Mouse (Mus musculus) retina, postnatal 7 days (tissue): Measurements from ENCODE around the gene Zfyve26.

ENCODE experiments used
- DNase-seq: peaks from one replicate; pipeline ENCODE4 v3.0.0-alpha.2; 2012; ENCODE audit warnings: low read depth, low spot score

The Zfyve26 gene

GRCm38 (mm10) chr12:79296126-79296816 is at the start of gene Zfyve26:
Zfyve26 (minus strand) TSS chr12:79296304.
- DNase-seq, result peak; percentile 92

GRCm38 (mm10) chr12:79341291-79341845 is 45.3 kb upstream of the Zfyve26 start:
- no peak for DNase-seq

GRCm38 (mm10) chr12:79340513-79340912 is 44.4 kb upstream of the Zfyve26 start:
- no peak for DNase-seq

GRCm38 (mm10) chr12:79338791-79339190 is 42.7 kb upstream of the Zfyve26 start:
- no peak for DNase-seq

- DNase-seq, result no peak
These were observed 35.6 kb upstream of the Zfyve26 start for GRCm38 (mm10) chr12:79331722-79332121.

GRCm38 (mm10) chr12:79330571-79330970 is 34.5 kb upstream of the Zfyve26 start:
- no peak for DNase-seq

- no peak for DNase-seq
These were observed 31.8 kb upstream of the Zfyve26 start for GRCm38 (mm10) chr12:79327868-79328267.

- no peak for DNase-seq
These were observed 30.6 kb upstream of the Zfyve26 start for GRCm38 (mm10) chr12:79326745-79327144.

GRCm38 (mm10) chr12:79326236-79326635 is 30.1 kb upstream of the Zfyve26 start:
- no peak for DNase-seq

- DNase-seq, result peak; percentile 16
These were observed 26.4 kb upstream of the Zfyve26 start for GRCm38 (mm10) chr12:79322539-79322938.

GRCm38 (mm10) chr12:79320895-79321294 is 24.8 kb upstream of the Zfyve26 start:
- DNase-seq, result no peak

GRCm38 (mm10) chr12:79317339-79317738 is 21.2 kb upstream of the Zfyve26 start:
- no peak for DNase-seq

- DNase-seq, result no peak
These were observed 17.6 kb upstream of the Zfyve26 start for GRCm38 (mm10) chr12:79313721-79314120.

GRCm38 (mm10) chr12:79306013-79306412 is 9.9 kb upstream of the Zfyve26 start:
- no peak for DNase-seq

GRCm38 (mm10) chr12:79305131-79305530 is 9.0 kb upstream of the Zfyve26 start:
- DNase-seq, result no peak

GRCm38 (mm10) chr12:79301802-79302201 is 5.7 kb upstream of the Zfyve26 start:
- no peak for DNase-seq

- no peak for DNase-seq
These were observed 2.0 kb upstream of the Zfyve26 start for GRCm38 (mm10) chr12:79297884-79298636.

- DNase-seq, result peak; percentile 73
These were observed 1.0 kb upstream of the Zfyve26 start, which contains the start of gene Rad51b for GRCm38 (mm10) chr12:79297121-79297576. Rad51b (plus strand) TSS chr12:79297282.

GRCm38 (mm10) chr12:79292874-79293273 is 3.2 kb downstream of the Zfyve26 start:
- no peak for DNase-seq

GRCm38 (mm10) chr12:79282595-79282994 is 13.5 kb downstream of the Zfyve26 start:
- no peak for DNase-seq

- no peak for DNase-seq
These were observed 16.5 kb downstream of the Zfyve26 start for GRCm38 (mm10) chr12:79279513-79280115.

GRCm38 (mm10) chr12:79272604-79273003 is 23.5 kb downstream of the Zfyve26 start:
- DNase-seq, result no peak
